Mouse (Mus musculus): Measurements from ENCODE around the gene Tac4. TPM values are rescaled to one million over a fixed set of nuclear protein-coding genes. Genes with fewer than 3 reads are reported as not detected.
A peak's percentile ranks its signal among the peaks of the same experiment; 100 is the strongest.

Tac4 gene
- polyA plus RNA-seq, 1 experiment from 2014 or later: not detected

- 63% methylated on average over 5 of the region's 5 CpGs for WGBS (ENCODE audit: insufficient replicate concordance)
- H3K27me3 ChIP-seq (ENCODE audit: insufficient read depth, low read length): no peaks in the 10 kb centered on the region
- H3K27ac ChIP-seq (ENCODE audit: low read depth): peak overlapping the region; percentile 99; the same call in 1 of the 2 replicates
- peak overlapping the region; percentile 86 for H3K4me2 ChIP-seq (ENCODE audit: low read depth, low read length)
- H3K4me1 ChIP-seq (ENCODE audit: insufficient read depth): peaks cover 25% of the 10 kb centered on the region
- DNase-seq: no peak
- TF ChIP-seq EP300 (IDR thresholded peaks at IDR 0.05; ENCODE audit: low read depth) (no peak), CTCF (IDR thresholded peaks at IDR 0.05; ENCODE audit: low read depth) (no peak)
- peaks cover 2% of the 10 kb centered on the region; the same call in 1 of the 2 replicates for H3K36me3 ChIP-seq (replicated peaks; ENCODE audit: insufficient read depth, low read length)
- ATAC-seq: no peak
- peak overlapping the region; percentile 87 for H3K4me3 ChIP-seq (ENCODE audit: low read depth, low read length)
- no peaks in the 10 kb centered on the region for H3K9me3 ChIP-seq (ENCODE audit: low read length)
- H3K9ac ChIP-seq (replicated peaks): peak overlapping the region; percentile 70; the same call in 1 of the 2 replicates
These were observed 50.1 kb downstream of the Tac4 start for GRCm38 (mm10) chr11:95311425-95311807.

GRCm38 (mm10) chr11:95315215-95315955 lies 54.1 kb downstream of the Tac4 start:
- WGBS (ENCODE audit: insufficient replicate concordance): 85% methylated on average over 7 of the region's 7 CpGs
- H3K27ac ChIP-seq (ENCODE audit: low read depth): no peak overlapping the region
- ATAC-seq (no peak), DNase-seq (no peak)
- no peaks in the 10 kb centered on the region for H3K9me3 ChIP-seq (ENCODE audit: low read length)
- H3K4me2 ChIP-seq (ENCODE audit: low read depth, low read length): no peak overlapping the region
- no peaks in the 10 kb centered on the region for H3K27me3 ChIP-seq (ENCODE audit: insufficient read depth, low read length)
- H3K4me3 ChIP-seq (ENCODE audit: low read depth, low read length): no peak overlapping the region
- H3K9ac ChIP-seq (replicated peaks): no peak overlapping the region
- H3K4me1 ChIP-seq (ENCODE audit: insufficient read depth): peaks cover 14% of the 10 kb centered on the region
- H3K36me3 ChIP-seq (replicated peaks; ENCODE audit: insufficient read depth, low read length): no peaks in the 10 kb centered on the region
- TF ChIP-seq CTCF (IDR thresholded peaks at IDR 0.05; ENCODE audit: low read depth) (no peak), EP300 (IDR thresholded peaks at IDR 0.05; ENCODE audit: low read depth) (no peak)

GRCm38 (mm10) chr11:95318116-95318515 lies 56.8 kb downstream of the Tac4 start:
- DNase-seq (no peak), ATAC-seq (peak; percentile 65)
- H3K9me3 ChIP-seq (ENCODE audit: low read length): no peaks in the 10 kb centered on the region
- H3K4me3 ChIP-seq (ENCODE audit: low read depth, low read length): no peak overlapping the region
- no peaks in the 10 kb centered on the region for H3K36me3 ChIP-seq (replicated peaks; ENCODE audit: insufficient read depth, low read length)
- H3K4me2 ChIP-seq (ENCODE audit: low read depth, low read length): peak overlapping the region; percentile 42
- H3K27ac ChIP-seq (ENCODE audit: low read depth): peak overlapping the region; percentile 65
- TF ChIP-seq CTCF (IDR thresholded peaks at IDR 0.05; ENCODE audit: low read depth) (no peak), EP300 (IDR thresholded peaks at IDR 0.05; ENCODE audit: low read depth) (peak; percentile 76)
- WGBS (ENCODE audit: insufficient replicate concordance): 55% methylated on average over 9 of the region's 9 CpGs
- no peaks in the 10 kb centered on the region for H3K27me3 ChIP-seq (ENCODE audit: insufficient read depth, low read length)
- no peak overlapping the region for H3K9ac ChIP-seq (replicated peaks)
- H3K4me1 ChIP-seq (ENCODE audit: insufficient read depth): 0 out of 2 replicates have a peak, but pooled peaks cover 6% of the 10 kb centered on the region

Other genes with a start within 250 kb of the Tac4 start
- gene Pdk2, start 220.2 kb upstream of the Tac4 start, polyA plus RNA-seq (2015; fragmentation: Nextera tagmentation; extraction: Ambion mirVana): 16.2 and 17.3 TPM in 2 replicates
- 0.97 and 1.0 TPM in 2 replicates for gene Itga3, start 184.7 kb upstream of the Tac4 start, polyA plus RNA-seq (2015; fragmentation: Nextera tagmentation; extraction: Ambion mirVana)
- gene Dlx3, start 141.4 kb upstream of the Tac4 start, polyA plus RNA-seq (2015; fragmentation: Nextera tagmentation; extraction: Ambion mirVana): not detected in 2 replicates
- gene Dlx4, start 115.3 kb upstream of the Tac4 start, polyA plus RNA-seq (2015; fragmentation: Nextera tagmentation; extraction: Ambion mirVana): 0.08 and 0.17 TPM in 2 replicates
- 16.8 and 19.4 TPM in 2 replicates for gene Kat7, start 48.7 kb downstream of the Tac4 start, polyA plus RNA-seq (2015; fragmentation: Nextera tagmentation; extraction: Ambion mirVana)
- gene Fam117a, start 75.5 kb downstream of the Tac4 start, polyA plus RNA-seq (2015; fragmentation: Nextera tagmentation; extraction: Ambion mirVana): 60.1 and 61.8 TPM in 2 replicates
- 38.4 and 40.1 TPM in 2 replicates for gene Slc35b1, start 123.2 kb downstream of the Tac4 start, polyA plus RNA-seq (2015; fragmentation: Nextera tagmentation; extraction: Ambion mirVana)
- gene Spop, start 152.6 kb downstream of the Tac4 start, polyA plus RNA-seq (2015; fragmentation: Nextera tagmentation; extraction: Ambion mirVana): 42.4 and 53.2 TPM in 2 replicates

Measured in liver, postnatal 0 days (tissue).